Mouse (Mus musculus) leukemia stem cell, adult 10-12 weeks (primary cell): ENCODE measurements around the gene Olfr474. TPM values are rescaled to one million over a fixed set of nuclear protein-coding genes. Genes with fewer than 3 reads are reported as not detected.

ENCODE experiments used
- polyA plus RNA-seq: library from polyadenylated mRNA; stranded (reverse); fragments of >175 nt; gene quantifications from 2 replicates; pipeline ENCODE4 v1.2.3, GENCODE M21; 2012; ENCODE audit warnings: low replicate concordance

The Olfr474 gene
- not detected in 2 replicates for polyA plus RNA-seq

GRCm38 (mm10) chr7:107954343-107954742 lies at the start of gene Olfr474:
TSS of gene Olfr474 (plus strand) at chr7:107954643.

GRCm38 (mm10) chr7:107930146-107930545 lies 24.3 kb upstream of the Olfr474 start, which contains the start of gene Olfr473:
TSS of gene Olfr473 (plus strand) at chr7:107930446.

GRCm38 (mm10) chr7:107964503-107964902 lies 10.1 kb downstream of the Olfr474 start, which contains the start of gene Olfr476:
TSS of gene Olfr476 (plus strand) at chr7:107964803.

GRCm38 (mm10) chr7:107986393-107986792 lies 31.9 kb downstream of the Olfr474 start, which contains the start of gene Olfr477:
TSS of gene Olfr477 (plus strand) at chr7:107986693.

Other genes with a start within 250 kb of the Olfr474 start
- 0.06 TPM in 1 of 2 replicates, not detected in the other for gene Cyb5r2, start 196.6 kb upstream of the Olfr474 start, polyA plus RNA-seq
- gene Ovch2, start 153.4 kb upstream of the Olfr474 start, polyA plus RNA-seq, result not detected in 2 replicates
- not detected in 2 replicates for gene Olfr467, start 142.4 kb upstream of the Olfr474 start, polyA plus RNA-seq
- gene Olfr469, start 129.1 kb upstream of the Olfr474 start, polyA plus RNA-seq, result not detected in 2 replicates
- gene Olfr470, start 107.2 kb upstream of the Olfr474 start, polyA plus RNA-seq, result not detected in 2 replicates
- not detected in 2 replicates for gene Olfr472, start 56.7 kb upstream of the Olfr474 start, polyA plus RNA-seq
- gene Olfr473, start 24.2 kb upstream of the Olfr474 start, polyA plus RNA-seq, result not detected in 2 replicates
- not detected in 2 replicates for gene Olfr476, start 10.2 kb downstream of the Olfr474 start, polyA plus RNA-seq
- not detected in 2 replicates for gene Olfr477, start 32.0 kb downstream of the Olfr474 start, polyA plus RNA-seq
- not detected in 2 replicates for gene Olfr478, start 79.3 kb downstream of the Olfr474 start, polyA plus RNA-seq
- gene Olfr479, start 96.0 kb downstream of the Olfr474 start, polyA plus RNA-seq, result not detected in 2 replicates
- not detected in 2 replicates for gene Olfr480, start 112.7 kb downstream of the Olfr474 start, polyA plus RNA-seq
- 0.03 TPM in 1 of 2 replicates, not detected in the other for gene Olfr481, start 125.2 kb downstream of the Olfr474 start, polyA plus RNA-seq
- not detected in 2 replicates for gene Olfr482, start 142.9 kb downstream of the Olfr474 start, polyA plus RNA-seq
- not detected in 2 replicates for gene Olfr483, start 146.2 kb downstream of the Olfr474 start, polyA plus RNA-seq
- gene Olfr484, start 172.8 kb downstream of the Olfr474 start, polyA plus RNA-seq, result not detected in 2 replicates
- not detected in 2 replicates for gene Olfr485, start 205.2 kb downstream of the Olfr474 start, polyA plus RNA-seq
- gene Olfr486, start 218.1 kb downstream of the Olfr474 start, polyA plus RNA-seq, result not detected in 2 replicates